Mouse (Mus musculus) heart, adult 2 months (tissue): Measurements from ENCODE around the gene Xpot. TPM values are rescaled to one million over a fixed set of nuclear protein-coding genes. Genes with fewer than 3 reads are reported as not detected.

Experiments used
- DNase-seq, 2 experiments: peaks; one replicate each; pipeline ENCODE4 v3.0.0; 2021
- H3K27ac ChIP-seq: fragments of 200-600 bp; 2 replicates; pipeline ENCODE4 v1.8.1; 2022
- H3K27me3 ChIP-seq: fragments of 200-500 bp; 2 replicates; pipeline ENCODE4 v1.6.1; 2012; ENCODE audit warnings: mild to moderate bottlenecking, low read length, inconsistent platforms, mixed read lengths; ENCODE audit not compliant: control insufficient read depth, insufficient read depth
- H3K36me3 ChIP-seq: fragments of 200-500 bp; 2 replicates; pipeline ENCODE4 v1.6.1; 2012; ENCODE audit warnings: low read length, inconsistent platforms; ENCODE audit not compliant: control insufficient read depth, insufficient read depth
- H3K4me1 ChIP-seq: fragments of 200-500 bp; 2 replicates; pipeline ENCODE4 v1.6.1; 2011; ENCODE audit warnings: low read length; ENCODE audit not compliant: control insufficient read depth, insufficient read depth
- H3K4me3 ChIP-seq: fragments of 200-600 bp; 2 replicates; pipeline ENCODE4 v1.8.1; 2022
- H3K79me2 ChIP-seq: fragments of 200-500 bp; replicated peaks from 2 replicates; pipeline ENCODE4 v1.6.1; 2012; ENCODE audit warnings: mild to moderate bottlenecking, inconsistent platforms, low read length, moderate library complexity, mixed read lengths; ENCODE audit not compliant: control insufficient read depth, insufficient read depth
- H3K9ac ChIP-seq: fragments of 200-500 bp; 2 replicates; pipeline ENCODE4 v1.6.1; 2012; ENCODE audit warnings: low read depth, mild to moderate bottlenecking, control low read depth, inconsistent platforms, low read length, mixed read lengths
- CTCF ChIP-seq: fragments of 200-600 bp; IDR thresholded peaks from 2 replicates; pipeline ENCODE4 v1.8.1; 2022; ENCODE audit warnings: antibody characterized with exemption, mild to moderate bottlenecking, moderate library complexity
- EP300 ChIP-seq: fragments of 200-500 bp; IDR thresholded peaks from 2 replicates; pipeline ENCODE4 v1.6.1; 2011; ENCODE audit warnings: low read depth, low read length, control low read depth; ENCODE audit not compliant: insufficient read depth
- POLR2A ChIP-seq: fragments of 200-500 bp; IDR thresholded peaks from 2 replicates; pipeline ENCODE4 v1.6.1; 2011; ENCODE audit warnings: mild to moderate bottlenecking, low read depth, low read length, control low read depth; ENCODE audit not compliant: insufficient read depth
- WGBS: fragments of 180-500 bp; shearing (Covaris S2); methylation state at CpG from one replicate; pipeline ENCODE4 v1.1.7; 2018; 5-methylcytosine and 5-hydroxymethylcytosine counted together
- intact Hi-C: fragments of 180-260 bp; cut with DNase I; formaldehyde crosslinking; loops from one replicate; pipeline ENCODE4 v1.15.1; 2025
- polyA plus RNA-seq: library from polyadenylated mRNA; depleted of rRNA; stranded (reverse); fragments of >200 nt; gene quantifications from 2 replicates; pipeline ENCODE4 v1.2.3, GENCODE M21; 2012
- total RNA-seq, 2 experiments: library from RNA; stranded (reverse); gene quantifications; 2 replicates each; pipeline ENCODE4 v1.2.3; 2021

Gene Xpot
- total and polyA plus RNA-seq, 3 experiments = 30.0 to 43.8 (median 30.8) TPM

- H3K4me1 ChIP-seq = no peaks in the 10 kb centered on the region
- H3K36me3 ChIP-seq = no peaks in the 10 kb centered on the region
- no peak overlapping the region for H3K9ac ChIP-seq
- H3K79me2 ChIP-seq = no peaks in the 10 kb centered on the region
- TF ChIP-seq CTCF (no peak), POLR2A (no peak), EP300 (no peak)
- intact Hi-C loops = no loop called here
- DNase-seq = no peak
- no peaks in the 10 kb centered on the region for H3K27me3 ChIP-seq
- WGBS = 63% methylated on average over 4 of the region's 4 CpGs
- H3K4me3 ChIP-seq = no peak overlapping the region
- no peak overlapping the region for H3K27ac ChIP-seq
These were observed 22.6 kb downstream of the Xpot start for GRCm38 (mm10) chr10:121603556-121603955.

- no peak overlapping the region for H3K27ac ChIP-seq
- no peaks in the 10 kb centered on the region for H3K27me3 ChIP-seq
- H3K9ac ChIP-seq = no peak overlapping the region
- no peak overlapping the region for H3K4me3 ChIP-seq
- intact Hi-C loops = no loop called here
- 85% methylated on average over 6 of the region's 6 CpGs for WGBS
- TF ChIP-seq EP300 (no peak), POLR2A (no peak), CTCF (no peak)
- H3K36me3 ChIP-seq = no peaks in the 10 kb centered on the region
- no peaks in the 10 kb centered on the region for H3K4me1 ChIP-seq
- H3K79me2 ChIP-seq = no peaks in the 10 kb centered on the region
- DNase-seq = no peak
These were observed 24.9 kb downstream of the Xpot start for GRCm38 (mm10) chr10:121601272-121601671.

GRCm38 (mm10) chr10:121596580-121596979, 29.6 kb downstream of the Xpot start:
- Histone ChIP-seq H3K27me3 (no peaks in the 10 kb centered on the region), H3K4me3 (no peak overlapping the region), H3K27ac (no peak overlapping the region), H3K4me1 (no peaks in the 10 kb centered on the region), H3K36me3 (no peaks in the 10 kb centered on the region), H3K79me2 (no peaks in the 10 kb centered on the region), H3K9ac (no peak overlapping the region)
- 61% methylated on average over 9 of the region's 9 CpGs for WGBS
- 0 out of 2 replicates have a peak, but pooled peaks have one; percentile 13 for TF ChIP-seq POLR2A
- TF ChIP-seq CTCF = no peak
- no peak for TF ChIP-seq EP300
- intact Hi-C loops = no loop called here
- DNase-seq = peak in 1 of 2 experiments; percentile 45

- Histone ChIP-seq H3K4me3 (no peak overlapping the region), H3K4me1 (no peaks in the 10 kb centered on the region), H3K36me3 (no peaks in the 10 kb centered on the region), H3K9ac (no peak overlapping the region), H3K27me3 (no peaks in the 10 kb centered on the region), H3K79me2 (no peaks in the 10 kb centered on the region), H3K27ac (no peak overlapping the region)
- peak; percentile 35 to 55 for DNase-seq
- WGBS = 90% methylated on average over 14 of the region's 14 CpGs
- TF ChIP-seq CTCF = no peak
- no peak for TF ChIP-seq POLR2A
- no peak for TF ChIP-seq EP300
- intact Hi-C loops = no loop called here
These were observed 35.0 kb downstream of the Xpot start for GRCm38 (mm10) chr10:121591106-121591505.

GRCm38 (mm10) chr10:121587371-121587840, 38.7 kb downstream of the Xpot start:
- Histone ChIP-seq H3K36me3 (no peaks in the 10 kb centered on the region; the same call in 1 of the 2 replicates), H3K4me1 (0 out of 2 replicates have a peak, but pooled peaks cover 2% of the 10 kb centered on the region), H3K9ac (no peak overlapping the region; the same call in 1 of the 2 replicates), H3K79me2 (peaks cover 3% of the 10 kb centered on the region; the same call in 1 of the 2 replicates), H3K27ac (peak overlapping the region; percentile 96), H3K4me3 (peak overlapping the region; percentile 91), H3K27me3 (no peaks in the 10 kb centered on the region)
- DNase-seq = no peak
- TF ChIP-seq EP300 = no peak
- no peak for TF ChIP-seq CTCF
- no peak for TF ChIP-seq POLR2A
- intact Hi-C loops = loop anchor here (1.0 kb wide), 1 partner anchor 38 kb away; no protein-coding TSS in a partner anchor
- 49% methylated on average over 6 of the region's 6 CpGs for WGBS

- intact Hi-C loops = loop anchor here (1.0 kb wide), 1 partner anchor 38 kb away; no protein-coding TSS in a partner anchor
- WGBS = under 1% methylated on average over 56 of the region's 58 CpGs
These were observed 39.3 kb downstream of the Xpot start, which contains the start of gene Tbk1 for GRCm38 (mm10) chr10:121586675-121587370. Tbk1 (minus strand) TSS chr10:121586787.

More at GRCm38 (mm10) chr10:121586675-121587370, 39.3 kb downstream of the Xpot start, which contains the start of gene Tbk1:
- H3K4me1 ChIP-seq = 0 out of 2 replicates have a peak, but pooled peaks cover 2% of the 10 kb centered on the region
- no peaks in the 10 kb centered on the region for H3K27me3 ChIP-seq
- DNase-seq = peak; percentile 95 to 97
- peak within 1 kb of the TSS; percentile 91 for H3K4me3 ChIP-seq
- peak within 1 kb of the TSS; percentile 96 for H3K27ac ChIP-seq
- peaks cover 3% of the 10 kb centered on the region; the same call in 1 of the 2 replicates for H3K79me2 ChIP-seq
- H3K36me3 ChIP-seq = no peaks in the 10 kb centered on the region; the same call in 1 of the 2 replicates
- H3K9ac ChIP-seq = peak within 1 kb of the TSS; percentile 66
- TF ChIP-seq CTCF (no peak), EP300 (0 out of 2 replicates have a peak, but pooled peaks have one; percentile 42), POLR2A (peak; percentile 74)
